Mouse (Mus musculus) CH12.LX (cell line): ENCODE data around the gene Zscan20. TPM values are rescaled to one million over a fixed set of nuclear protein-coding genes. Genes with fewer than 3 reads are reported as not detected.

Experiments used
- DNase-seq: peaks from one replicate; pipeline ENCODE4 v3.0.0-alpha.2; 2013; ENCODE audit errors: extremely low read depth
- H3K27ac ChIP-seq: 2 replicates; pipeline ENCODE4 v1.5.1; 2012; ENCODE audit warnings: low read depth, mild to moderate bottlenecking, control low read depth, moderate library complexity; ENCODE audit not compliant: insufficient read depth
- H3K27me3 ChIP-seq: replicated peaks from 2 replicates; pipeline ENCODE3; 2012; ENCODE audit warnings: inconsistent platforms
- H3K36me3 ChIP-seq, 2 experiments: replicated peaks in 1 of 2; 2 replicates each; pipeline versions ENCODE3 to v1.6.1; 2012; ENCODE audit warnings: inconsistent platforms in 1 of 2, low read length in 1 of 2, mild to moderate bottlenecking in 1 of 2, mixed read lengths in 1 of 2, moderate library complexity in 1 of 2; ENCODE audit not compliant: control insufficient read depth in 1 of 2, insufficient read depth in 1 of 2
- H3K4me1 ChIP-seq, 2 experiments: 2 replicates each; pipeline ENCODE4 v1.6.1; 2012; ENCODE audit warnings: inconsistent platforms in 1 of 2, moderate library complexity in 1 of 2; ENCODE audit not compliant: insufficient read depth in 2 of 2, control insufficient read depth in 1 of 2
- H3K4me2 ChIP-seq: 2 replicates; pipeline ENCODE4 v1.6.1; 2012; ENCODE audit warnings: low read depth, mild to moderate bottlenecking, control low read depth; ENCODE audit not compliant: poor library complexity, insufficient read depth, severe bottlenecking
- H3K4me3 ChIP-seq, 3 experiments: fragments of 150-350 bp in 1 of 3; sonication (generic) in 1 of 3; replicated peaks in 1 of 3; 2 replicates each; pipeline versions ENCODE3 to v1.5.1; 2011 to 2012; ENCODE audit warnings: low read depth in 2 of 3, low read length in 2 of 3, mild to moderate bottlenecking in 2 of 3, moderate library complexity in 2 of 3, control low read depth in 1 of 3, improper control_type of control experiment in 1 of 3, inconsistent platforms in 1 of 3, mixed read lengths in 1 of 3; ENCODE audit not compliant: poor library complexity in 1 of 3
- H3K79me2 ChIP-seq: replicated peaks from 2 replicates; pipeline ENCODE4 v1.6.1; 2012; ENCODE audit warnings: mild to moderate bottlenecking, moderate library complexity; ENCODE audit not compliant: control insufficient read depth, poor library complexity, insufficient read depth, severe bottlenecking; ENCODE audit errors: extremely low read depth
- H3K9ac ChIP-seq: 2 replicates; pipeline ENCODE4 v1.6.1; 2012; ENCODE audit warnings: low read depth, mild to moderate bottlenecking, control low read depth, moderate library complexity; ENCODE audit not compliant: insufficient read depth
- H3K9me3 ChIP-seq: replicated peaks from 2 replicates; pipeline ENCODE3; 2012; ENCODE audit warnings: low read length, inconsistent platforms, mixed read lengths
- BHLHE40 ChIP-seq: IDR thresholded peaks from 2 replicates; pipeline ENCODE4 v1.6.1; 2011; ENCODE audit warnings: mild to moderate bottlenecking, low read depth, low read length, improper control_type of control experiment
- CHD1 ChIP-seq: IDR thresholded peaks from 2 replicates; pipeline ENCODE4 v1.6.1; 2012; ENCODE audit warnings: low read depth, low read length, improper control_type of control experiment, inconsistent platforms
- CHD2 ChIP-seq: IDR thresholded peaks from 2 replicates; pipeline ENCODE4 v1.6.1; 2011; ENCODE audit warnings: low read length, improper control_type of control experiment
- CTCF ChIP-seq, 2 experiments: IDR thresholded peaks in 1 of 2; conservative IDR thresholded peaks in 1 of 2; 2 replicates each; pipeline ENCODE4 v1.5.1; 2011 to 2012; ENCODE audit warnings: low read depth in 2 of 2, low read length in 2 of 2, improper control_type of control experiment in 1 of 2, inconsistent platforms in 1 of 2, mild to moderate bottlenecking in 1 of 2, moderate library complexity in 1 of 2
- ELF1 ChIP-seq: IDR thresholded peaks from 2 replicates; pipeline ENCODE4 v1.6.1; 2014; ENCODE audit warnings: low read depth, mild to moderate bottlenecking, inconsistent platforms, low read length, improper control_type of control experiment
- GABPA ChIP-seq: IDR thresholded peaks from 2 replicates; pipeline ENCODE4 v1.6.1; 2012; ENCODE audit warnings: low read depth, low read length, improper control_type of control experiment, inconsistent platforms; ENCODE audit not compliant: insufficient replicate concordance
- HCFC1 ChIP-seq: IDR thresholded peaks from 2 replicates; pipeline ENCODE4 v1.6.1; 2012; ENCODE audit warnings: low read depth, mild to moderate bottlenecking, inconsistent platforms, low read length, improper control_type of control experiment
- IRF4 ChIP-seq: IDR thresholded peaks from 2 replicates; pipeline ENCODE4 v1.6.1; 2014; ENCODE audit warnings: low read depth, mild to moderate bottlenecking, inconsistent platforms, low read length, improper control_type of control experiment
- JUND ChIP-seq: conservative IDR thresholded peaks from 2 replicates; pipeline ENCODE4 v1.6.1; 2011; ENCODE audit warnings: low read depth, low read length, improper control_type of control experiment
- KAT2A ChIP-seq: IDR thresholded peaks from 2 replicates; pipeline ENCODE4 v1.6.1; 2012; ENCODE audit warnings: low read length, improper control_type of control experiment, inconsistent platforms; ENCODE audit not compliant: insufficient replicate concordance
- MEF2A ChIP-seq: IDR thresholded peaks from 2 replicates; pipeline ENCODE4 v1.6.1; 2014; ENCODE audit warnings: low read depth, mild to moderate bottlenecking, inconsistent platforms, low read length, improper control_type of control experiment, borderline replicate concordance
- MXI1 ChIP-seq: IDR thresholded peaks from 2 replicates; pipeline ENCODE4 v1.6.1; 2011; ENCODE audit warnings: mild to moderate bottlenecking, low read depth, low read length, improper control_type of control experiment
- MYC ChIP-seq: IDR thresholded peaks from 2 replicates; pipeline ENCODE4 v1.6.1; 2011; ENCODE audit warnings: low read depth, mild to moderate bottlenecking, improper control_type of control experiment, low read length
- NELFE ChIP-seq: IDR thresholded peaks from 2 replicates; pipeline ENCODE4 v1.6.1; 2011; ENCODE audit warnings: low read depth, low read length, improper control_type of control experiment
- NRF1 ChIP-seq: IDR thresholded peaks from 2 replicates; pipeline ENCODE4 v1.6.1; 2014; ENCODE audit warnings: low read depth, mild to moderate bottlenecking, inconsistent platforms, low read length, improper control_type of control experiment, moderate library complexity
- PAX5 ChIP-seq: IDR thresholded peaks from 2 replicates; pipeline ENCODE4 v1.6.1; 2012; ENCODE audit warnings: low read length, inconsistent platforms, mixed read lengths
- POLR2AphosphoS2 ChIP-seq: IDR thresholded peaks from 2 replicates; pipeline ENCODE4 v1.6.1; 2011; ENCODE audit warnings: low read depth, low read length, improper control_type of control experiment
- RAD21 ChIP-seq: IDR thresholded peaks from 2 replicates; pipeline ENCODE4 v1.6.1; 2011; ENCODE audit warnings: low read depth, mild to moderate bottlenecking, low read length, improper control_type of control experiment, moderate library complexity
- TBP ChIP-seq: conservative IDR thresholded peaks from 2 replicates; pipeline ENCODE4 v1.6.1; 2011; ENCODE audit warnings: low read depth, low read length, improper control_type of control experiment
- TCF12 ChIP-seq: IDR thresholded peaks from 2 replicates; pipeline ENCODE4 v1.6.1; 2014; ENCODE audit warnings: low read depth, mild to moderate bottlenecking, inconsistent platforms, low read length, improper control_type of control experiment
- UBTF ChIP-seq: IDR thresholded peaks from 2 replicates; pipeline ENCODE4 v1.6.1; 2012; ENCODE audit warnings: low read depth, mild to moderate bottlenecking, inconsistent platforms, low read length, improper control_type of control experiment, moderate library complexity
- USF1 ChIP-seq: IDR thresholded peaks from 2 replicates; pipeline ENCODE4 v1.6.1; 2014; ENCODE audit warnings: low read depth, mild to moderate bottlenecking, inconsistent platforms, low read length, improper control_type of control experiment
- USF2 ChIP-seq: conservative IDR thresholded peaks from 2 replicates; pipeline ENCODE4 v1.6.1; 2011; ENCODE audit warnings: low read depth, low read length, improper control_type of control experiment
- ZNF384 ChIP-seq: IDR thresholded peaks from 2 replicates; pipeline ENCODE4 v1.6.1; 2012; ENCODE audit warnings: low read depth, low read length, improper control_type of control experiment, inconsistent platforms
- dilution Hi-C: fragments of 300-500 bp; cut with MboI; formaldehyde crosslinking; loops from 2 replicates; pipeline ENCODE4 v1.14.3; 2020; ENCODE audit warnings: low sequenced_read_pairs; ENCODE audit not compliant: extremely low pct_unique_long_range_greater_than_20kb, extremely low pct_ligation_motif_present
- in situ Hi-C: fragments of 300-500 bp; cut with MboI; formaldehyde crosslinking; loops from 3 replicates; pipeline ENCODE4 v1.14.3; 2019; ENCODE audit warnings: low sequenced_read_pairs, low pct_ligation_motif_present, low pct_unique_long_range_greater_than_20kb, mixed read lengths
- polyA plus RNA-seq: library from polyadenylated mRNA; unstranded; fragments of >175 nt; gene quantifications from 2 replicates; pipeline ENCODE4 v1.2.1, GENCODE M21; 2012; ENCODE audit warnings: low read depth; ENCODE audit not compliant: insufficient read length
- total RNA-seq, 2 experiments: library from RNA; depleted of rRNA; stranded (reverse); fragments of 300-350 nt in 1 of 2; fragments of >200 nt in 1 of 2; gene quantifications; 2 replicates each; pipeline ENCODE4 v1.2.3; 2012 to 2014

The Zscan20 gene
- total and polyA plus RNA-seq, 3 experiments = 3.4 to 7.6 (median 4.2) TPM

GRCm38 (mm10) chr4:128635894-128636585, 26.1 kb upstream of the Zscan20 start:
- no peaks in the 10 kb centered on the region for H3K36me3 ChIP-seq
- H3K27ac ChIP-seq = no peak overlapping the region
- no peaks in the 10 kb centered on the region for H3K79me2 ChIP-seq
- no peaks in the 10 kb centered on the region for H3K9me3 ChIP-seq
- dilution Hi-C loops = no loop called here
- no peak overlapping the region for H3K4me3 ChIP-seq
- no peak overlapping the region for H3K4me2 ChIP-seq
- DNase-seq = no peak
- H3K4me1 ChIP-seq = peaks cover 0 to 13% of the 10 kb centered on the region in 2 experiments; a peak in 3 of 4 replicates
- in situ Hi-C loops = no loop called here
- no peak overlapping the region for H3K9ac ChIP-seq
- TF ChIP-seq NELFE = no peak
- no peak for TF ChIP-seq IRF4
- no peak for TF ChIP-seq HCFC1
- TF ChIP-seq RAD21 = no peak
- no peak for TF ChIP-seq MEF2A
- no peak for TF ChIP-seq ELF1
- no peak for TF ChIP-seq KAT2A
- TF ChIP-seq PAX5 = no peak
- TF ChIP-seq TBP = no peak
- H3K27me3 ChIP-seq = peaks cover 4% of the 10 kb centered on the region

- no peaks in the 10 kb centered on the region for H3K9me3 ChIP-seq
- H3K36me3 ChIP-seq = no peaks in the 10 kb centered on the region
- H3K4me1 ChIP-seq = peaks cover 0 to 14% of the 10 kb centered on the region in 2 experiments; a peak in 3 of 4 replicates
- dilution Hi-C loops (no loop called here), in situ Hi-C loops (no loop called here)
- no peak overlapping the region for H3K4me3 ChIP-seq
- no peaks in the 10 kb centered on the region for H3K79me2 ChIP-seq
- no peak overlapping the region for H3K9ac ChIP-seq
- no peak overlapping the region for H3K4me2 ChIP-seq
- no peak overlapping the region for H3K27ac ChIP-seq
- DNase-seq = no peak
- TF ChIP-seq MXI1 (no peak), CTCF (conservative IDR thresholded peaks at IDR 0.05 in 1 of 2, IDR thresholded peaks at IDR 0.05 in 1 of 2; ENCODE audit: low read depth in 2 of 2, low read length in 2 of 2) (no peak), NRF1 (no peak), HCFC1 (no peak), RAD21 (no peak), MYC (no peak)
- H3K27me3 ChIP-seq = peaks cover 4% of the 10 kb centered on the region
Observed at GRCm38 (mm10) chr4:128635451-128635850, 25.6 kb upstream of the Zscan20 start.

- TF ChIP-seq UBTF (no peak), CHD2 (no peak), POLR2AphosphoS2 (no peak), USF2 (no peak), TBP (no peak), GABPA (no peak), CHD1 (no peak), TCF12 (no peak), NELFE (no peak), ZNF384 (no peak), JUND (no peak), BHLHE40 (no peak), RAD21 (no peak), USF1 (no peak), IRF4 (no peak), HCFC1 (no peak)
- TF ChIP-seq, all 38 proteins: peak for 0
- Histone ChIP-seq H3K27me3 (peaks cover 1% of the 10 kb centered on the region), H3K27ac (no peak overlapping the region), H3K36me3 (no peaks in the 10 kb centered on the region), H3K79me2 (no peaks in the 10 kb centered on the region), H3K4me3 (no peak overlapping the region), H3K9me3 (peaks cover 3% of the 10 kb centered on the region), H3K4me1 (peaks cover 5 to 29% of the 10 kb centered on the region in 2 experiments), H3K9ac (no peak overlapping the region), H3K4me2 (no peak overlapping the region)
- in situ Hi-C loops = no loop called here
- dilution Hi-C loops = no loop called here
- DNase-seq = no peak
Observed at GRCm38 (mm10) chr4:128621109-128621508, 11.2 kb upstream of the Zscan20 start.
